Mouse (Mus musculus): ENCODE data around the gene Prr5.

The Prr5 gene

GRCm38 (mm10) chr15:84656689-84657088 lies 12.7 kb upstream of the Prr5 start:
- no peak for DNase-seq (ENCODE audit: extremely low read depth, low read depth, low spot score)

- DNase-seq (ENCODE audit: extremely low read depth, low read depth, low spot score), result no peak
Observed at GRCm38 (mm10) chr15:84657384-84658064, 11.9 kb upstream of the Prr5 start.

GRCm38 (mm10) chr15:84658655-84659054 lies 10.8 kb upstream of the Prr5 start:
- no peak for DNase-seq (ENCODE audit: extremely low read depth, low read depth, low spot score)

GRCm38 (mm10) chr15:84659856-84660255 lies 9.6 kb upstream of the Prr5 start:
- no peak for DNase-seq (ENCODE audit: extremely low read depth, low read depth, low spot score)

GRCm38 (mm10) chr15:84661274-84661673 lies 8.1 kb upstream of the Prr5 start:
- no peak for DNase-seq (ENCODE audit: extremely low read depth, low read depth, low spot score)

GRCm38 (mm10) chr15:84662952-84663684 lies 6.3 kb upstream of the Prr5 start:
- DNase-seq (ENCODE audit: extremely low read depth, low read depth, low spot score), result no peak

- no peak for DNase-seq (ENCODE audit: extremely low read depth, low read depth, low spot score)
Observed at GRCm38 (mm10) chr15:84663685-84664060, 5.7 kb upstream of the Prr5 start.

- DNase-seq (ENCODE audit: extremely low read depth, low read depth, low spot score), result no peak
Observed at GRCm38 (mm10) chr15:84664542-84665460, 4.6 kb upstream of the Prr5 start.

GRCm38 (mm10) chr15:84665662-84666061 lies 3.8 kb upstream of the Prr5 start:
- no peak for DNase-seq (ENCODE audit: extremely low read depth, low read depth, low spot score)

- no peak for DNase-seq (ENCODE audit: extremely low read depth, low read depth, low spot score)
Observed at GRCm38 (mm10) chr15:84666065-84666464, 3.4 kb upstream of the Prr5 start.

GRCm38 (mm10) chr15:84667601-84668000 lies 1.8 kb upstream of the Prr5 start:
- no peak for DNase-seq (ENCODE audit: extremely low read depth, low read depth, low spot score)

- DNase-seq (ENCODE audit: extremely low read depth, low read depth, low spot score), result no peak
Observed at GRCm38 (mm10) chr15:84669771-84670656, 594 bp downstream of the Prr5 start.

- no peak for DNase-seq (ENCODE audit: extremely low read depth, low read depth, low spot score)
Observed at GRCm38 (mm10) chr15:84670657-84671055, 1.2 kb downstream of the Prr5 start.

GRCm38 (mm10) chr15:84671401-84672307 lies 2.2 kb downstream of the Prr5 start:
- no peak for DNase-seq (ENCODE audit: extremely low read depth, low read depth, low spot score)

GRCm38 (mm10) chr15:84672308-84672615 lies 2.8 kb downstream of the Prr5 start:
- no peak for DNase-seq (ENCODE audit: extremely low read depth, low read depth, low spot score)

GRCm38 (mm10) chr15:84672616-84673015 lies 3.2 kb downstream of the Prr5 start:
- no peak for DNase-seq (ENCODE audit: extremely low read depth, low read depth, low spot score)

- no peak for DNase-seq (ENCODE audit: extremely low read depth, low read depth, low spot score)
Observed at GRCm38 (mm10) chr15:84674329-84675067, 5.1 kb downstream of the Prr5 start.

GRCm38 (mm10) chr15:84675317-84675716 lies 5.9 kb downstream of the Prr5 start:
- no peak for DNase-seq (ENCODE audit: extremely low read depth, low read depth, low spot score)

GRCm38 (mm10) chr15:84677943-84678342 lies 8.5 kb downstream of the Prr5 start:
- DNase-seq (ENCODE audit: extremely low read depth, low read depth, low spot score), result no peak

Measured in fat pad, adult 2 months (tissue).